Comparison of ENCODE assay signal across 18 mouse cellular contexts in the genomic region with DNA sequence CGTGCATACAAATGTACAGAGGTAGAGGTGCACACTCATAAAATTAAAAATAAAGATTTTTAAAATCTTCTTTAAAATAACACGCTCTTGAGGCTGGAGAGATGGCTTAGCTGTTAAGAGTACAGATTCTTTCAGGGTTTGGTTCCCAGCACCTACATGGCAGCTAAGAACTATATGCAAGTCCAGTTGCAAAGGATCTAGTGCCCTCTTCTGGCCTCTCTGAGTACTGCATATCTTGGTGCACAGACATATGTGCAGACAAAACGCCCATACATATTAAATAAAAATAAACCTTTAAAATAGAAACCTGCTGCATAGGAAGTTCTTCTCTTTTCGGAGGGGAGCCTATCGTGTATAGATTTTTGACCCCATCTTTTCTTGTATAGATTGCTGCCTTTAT. TPM values are rescaled to one million over a fixed set of nuclear protein-coding genes. Genes with fewer than 3 reads are reported as not detected.
DNase-seq lines count a peak whose midpoint lies in the region; ATAC-seq and TF ChIP-seq lines count a peak whose summit lies in the region.
"Had no signal": no experiment of that assay in that cellular context is flagged by ENCODE, and none has a peak within 500 bp of the region (broad histone marks: within the 10 kb centered on the region; RNA-seq: fewer than 3 reads in every experiment).

No protein-coding gene starts in this region.

- no peaks in the 10 kb centered on the region for H3K9me3 ChIP-seq in heart, embryonic 11.5 days (replicated peaks; ENCODE audit: control insufficient read depth, low read length)
- no peaks in the 10 kb centered on the region; the same call in 1 of the 2 replicates for H3K9me3 ChIP-seq in heart, embryonic 12.5 days (replicated peaks)
- H3K9me3 ChIP-seq: embryonic facial prominence, embryonic 12.5 days; heart, embryonic 13.5 days had no signal

- H3K4me2 ChIP-seq in heart, embryonic 11.5 days = no peak overlapping the region
- no peak overlapping the region for H3K4me2 ChIP-seq in heart, embryonic 12.5 days
- H3K4me2 ChIP-seq: embryonic facial prominence, embryonic 12.5 days; heart, embryonic 13.5 days; neural tube, embryonic 13.5 days had no signal

- peak; percentile 26 for TF ChIP-seq CTCF in heart, adult 2 months (IDR thresholded peaks at IDR 0.05)

- H3K27me3 ChIP-seq in heart, adult 2 months (ENCODE audit: control insufficient read depth, insufficient read depth, low read length) = no peaks in the 10 kb centered on the region
- no peaks in the 10 kb centered on the region for H3K27me3 ChIP-seq in heart, embryonic 11.5 days (ENCODE audit: control insufficient read depth, insufficient read depth, low read length)
- H3K27me3 ChIP-seq in heart, embryonic 12.5 days (replicated peaks) = no peaks in the 10 kb centered on the region
- H3K27me3 ChIP-seq: embryonic facial prominence, embryonic 12.5 days; heart, embryonic 13.5 days; neural tube, embryonic 13.5 days had no signal

- TF ChIP-seq POLR2A in heart, adult 2 months (IDR thresholded peaks at IDR 0.05; ENCODE audit: insufficient read depth, low read depth, low read length) = no peak

- H3K4me1 ChIP-seq in heart, adult 2 months (ENCODE audit: control insufficient read depth, insufficient read depth, low read length) = 0 out of 2 replicates have a peak, but pooled peaks cover 1% of the 10 kb centered on the region
- H3K4me1 ChIP-seq in heart, embryonic 11.5 days (ENCODE audit: control insufficient read depth, insufficient read depth, low read length) = no peaks in the 10 kb centered on the region
- no peaks in the 10 kb centered on the region for H3K4me1 ChIP-seq in heart, embryonic 12.5 days (replicated peaks)
- H3K4me1 ChIP-seq: embryonic facial prominence, embryonic 12.5 days; heart, embryonic 13.5 days; neural tube, embryonic 13.5 days had no signal

- no peak for TF ChIP-seq EP300 in heart, adult 2 months (IDR thresholded peaks at IDR 0.05; ENCODE audit: insufficient read depth, low read depth, low read length)

- no peaks in the 10 kb centered on the region for H3K79me2 ChIP-seq in heart, adult 2 months (replicated peaks; ENCODE audit: control insufficient read depth, insufficient read depth, low read length)

- no peak for DNase-seq in heart, adult 2 months
- DNase-seq in thymus, postnatal 4 days = peak; percentile 29
- no peak for DNase-seq in thymus, adult 18-20 months
- DNase-seq in c-Kit-negative CD71-positive TER-119-positive erythroid progenitor cells, embryonic 14.5 days (ENCODE audit: low read depth, low spot score) = peak; percentile 1
- no peak for DNase-seq in cerebellum, postnatal 14 days
- no peak for DNase-seq in cerebellum, postnatal 4 days (ENCODE audit: low spot score in 2 of 2)
- DNase-seq: adrenal gland, adult 8-10 months; cerebellum, postnatal 25 days; gastrocnemius, postnatal 36 days; lung, postnatal 10 days; right cerebral cortex, postnatal 4 days had no signal

- H3K27ac ChIP-seq in heart, adult 2 months = no peak overlapping the region
- H3K27ac ChIP-seq in heart, embryonic 11.5 days (ENCODE audit: low read depth, low read length) = no peak overlapping the region
- no peak overlapping the region for H3K27ac ChIP-seq in heart, embryonic 12.5 days (ENCODE audit: poor library complexity, severe bottlenecking)
- H3K27ac ChIP-seq: embryonic facial prominence, embryonic 12.5 days; heart, embryonic 13.5 days; neural tube, embryonic 13.5 days had no signal

- H3K4me3 ChIP-seq in heart, adult 2 months = no peak overlapping the region
- no peak overlapping the region for H3K4me3 ChIP-seq in heart, embryonic 11.5 days (ENCODE audit: low read depth, low read length)
- H3K4me3 ChIP-seq in heart, embryonic 12.5 days = no peak overlapping the region
- H3K4me3 ChIP-seq: embryonic facial prominence, embryonic 12.5 days; heart, embryonic 13.5 days; neural tube, embryonic 13.5 days had no signal

- WGBS in heart, adult 2 months = 88% methylated on average over 5 of the region's 5 CpGs
- WGBS in heart, embryonic 11.5 days (ENCODE audit: insufficient replicate concordance) = 86% methylated on average over 5 of the region's 5 CpGs
- WGBS in heart, embryonic 12.5 days = 86% methylated on average over 5 of the region's 5 CpGs

- H3K36me3 ChIP-seq in heart, adult 2 months (ENCODE audit: control insufficient read depth, insufficient read depth, low read length) = no peaks in the 10 kb centered on the region
- H3K36me3 ChIP-seq in heart, embryonic 11.5 days (ENCODE audit: control insufficient read depth, insufficient read depth, low read length) = no peaks in the 10 kb centered on the region
- H3K36me3 ChIP-seq in heart, embryonic 12.5 days = no peaks in the 10 kb centered on the region
- H3K36me3 ChIP-seq: embryonic facial prominence, embryonic 12.5 days; heart, embryonic 13.5 days; neural tube, embryonic 13.5 days had no signal

- H3K9ac ChIP-seq in heart, adult 2 months (ENCODE audit: low read depth, low read length) = no peak overlapping the region
- no peak overlapping the region for H3K9ac ChIP-seq in heart, embryonic 11.5 days (ENCODE audit: low read depth, low read length)
- no peak overlapping the region for H3K9ac ChIP-seq in heart, embryonic 12.5 days
- H3K9ac ChIP-seq: embryonic facial prominence, embryonic 12.5 days; heart, embryonic 13.5 days; neural tube, embryonic 13.5 days had no signal

- no peak for ATAC-seq in heart, embryonic 11.5 days (replicated peaks; ENCODE audit: insufficient number of reproducible peaks, low FRiP score, low TSS enrichment)
- no peak for ATAC-seq in heart, embryonic 12.5 days (ENCODE audit: insufficient number of reproducible peaks, low FRiP score)

- intact Hi-C loops in heart, adult 2 months (cut with DNase I) = no loop called here

RNA-seq across cellular contexts. Expression of a gene that starts 11.1 kb away (rescaled TPM):
- not detected for total RNA-seq in heart, adult 2 months (2021)
- polyA plus RNA-seq in heart, adult 2 months (2012; rRNA removed) = 0.06 TPM in 1 of 2 replicates, not detected in the other
- polyA plus RNA-seq in heart, embryonic 11.5 days (2014; fragmentation: Nextera tagmentation; extraction: Ambion mirVana) = not detected in 2 replicates
- polyA plus RNA-seq in heart, embryonic 12.5 days (2016; fragmentation: Nextera tagmentation; extraction: Ambion mirVana) = 0.09 TPM in 1 of 2 replicates, not detected in the other
- total RNA-seq: gastrocnemius, postnatal 36 days; megakaryocyte-erythroid progenitor cell, adult 5-6 weeks had no signal
- polyA plus RNA-seq: heart, embryonic 13.5 days; intestine, embryonic 14.5 days; neural tube, embryonic 13.5 days had no signal

Comparison
In these comparisons a context has a peak if more than half of its experiments do, and no peak if none do; other contexts are left out.
1. DNase-seq: peak in thymus, postnatal 4 days (single experiment) and c-Kit-negative CD71-positive TER-119-positive erythroid progenitor cells, embryonic 14.5 days (single experiment); none in heart, adult 2 months (0 of 2), thymus, adult 18-20 months (0 of 2), cerebellum, postnatal 14 days (0 of 2) and cerebellum, postnatal 4 days (0 of 2).